Mouse (Mus musculus): ENCODE measurements around the gene Surf6. TPM values are rescaled to one million over a fixed set of nuclear protein-coding genes. Genes with fewer than 3 reads are reported as not detected.

Surf6 gene
- polyA plus RNA-seq (2014; fragmentation: Nextera tagmentation; extraction: Ambion mirVana), result 17.5 and 19.1 TPM in 2 replicates

GRCm38 (mm10) chr2:26902467-26903220 is at the start of gene Surf6:
Surf6 (minus strand) TSS chr2:26902879.
- peak within 1 kb of the TSS; percentile 78 for H3K4me3 ChIP-seq (ENCODE audit: low read depth, low read length)
- H3K4me1 ChIP-seq (ENCODE audit: control insufficient read depth, insufficient read depth, low read length), result peaks cover 9% of the 10 kb centered on the region
- peaks cover 39% of the 10 kb centered on the region for H3K36me3 ChIP-seq (ENCODE audit: control insufficient read depth, insufficient read depth, low read length)
- peak within 1 kb of the TSS; percentile 63 for H3K27ac ChIP-seq (ENCODE audit: low read depth, low read length)
- WGBS, result under 1% methylated on average over 41 of the region's 41 CpGs
- H3K9me3 ChIP-seq (ENCODE audit: control insufficient read depth, low read length), result no peaks in the 10 kb centered on the region
- H3K27me3 ChIP-seq (ENCODE audit: control insufficient read depth, insufficient read depth, low read length), result no peaks in the 10 kb centered on the region
- peak within 1 kb of the TSS; percentile 78 for H3K9ac ChIP-seq (replicated peaks; ENCODE audit: low read depth, low read length)
- ATAC-seq (ENCODE audit: low read depth), result peak; percentile 96
- peak within 1 kb of the TSS; percentile 51 for H3K4me2 ChIP-seq (ENCODE audit: low read depth, low read length)

- Histone ChIP-seq H3K27ac (ENCODE audit: low read depth, low read length) (no peak overlapping the region), H3K4me3 (ENCODE audit: low read depth, low read length) (no peak overlapping the region), H3K36me3 (ENCODE audit: control insufficient read depth, insufficient read depth, low read length) (peaks cover 47% of the 10 kb centered on the region), H3K4me1 (ENCODE audit: control insufficient read depth, insufficient read depth, low read length) (no peaks in the 10 kb centered on the region), H3K9ac (replicated peaks; ENCODE audit: low read depth, low read length) (no peak overlapping the region), H3K4me2 (ENCODE audit: low read depth, low read length) (no peak overlapping the region), H3K9me3 (ENCODE audit: control insufficient read depth, low read length) (no peaks in the 10 kb centered on the region), H3K27me3 (ENCODE audit: control insufficient read depth, insufficient read depth, low read length) (no peaks in the 10 kb centered on the region)
- ATAC-seq (ENCODE audit: low read depth), result no peak
- WGBS, result 95% methylated on average over 4 of the region's 4 CpGs
Observed at GRCm38 (mm10) chr2:26952193-26952592, 49.5 kb upstream of the Surf6 start.

- H3K36me3 ChIP-seq (ENCODE audit: control insufficient read depth, insufficient read depth, low read length), result peaks cover 43% of the 10 kb centered on the region
- no peaks in the 10 kb centered on the region for H3K27me3 ChIP-seq (ENCODE audit: control insufficient read depth, insufficient read depth, low read length)
- ATAC-seq (ENCODE audit: low read depth), result no peak
- H3K4me1 ChIP-seq (ENCODE audit: control insufficient read depth, insufficient read depth, low read length), result no peaks in the 10 kb centered on the region
- H3K9ac ChIP-seq (replicated peaks; ENCODE audit: low read depth, low read length), result no peak overlapping the region
- 92% methylated on average over 8 of the region's 8 CpGs for WGBS
- H3K4me3 ChIP-seq (ENCODE audit: low read depth, low read length), result no peak overlapping the region
- no peak overlapping the region for H3K27ac ChIP-seq (ENCODE audit: low read depth, low read length)
- H3K9me3 ChIP-seq (ENCODE audit: control insufficient read depth, low read length), result no peaks in the 10 kb centered on the region
- H3K4me2 ChIP-seq (ENCODE audit: low read depth, low read length), result no peak overlapping the region
Observed at GRCm38 (mm10) chr2:26951346-26951905, 48.7 kb upstream of the Surf6 start.

DNA sequence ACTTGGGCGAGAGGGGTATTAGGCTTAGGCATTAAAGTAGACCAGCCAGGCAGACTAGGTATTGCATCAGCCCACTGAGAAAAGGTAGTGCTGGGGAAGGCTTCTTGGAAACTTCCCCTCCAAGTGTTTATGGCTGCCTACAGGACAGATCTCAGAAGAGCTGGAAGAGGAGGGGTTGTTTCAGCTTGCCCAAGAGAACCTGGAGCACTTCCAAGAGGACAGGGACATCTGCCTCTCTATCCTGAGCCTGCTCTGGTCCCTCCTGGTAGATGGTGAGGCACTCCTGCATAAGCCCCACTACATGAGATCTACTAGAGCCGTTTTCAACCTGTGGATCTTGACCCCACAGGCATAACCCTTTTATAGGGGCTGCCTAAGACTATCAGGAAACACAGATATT is 47.7 kb upstream of the Surf6 start:
- WGBS, result 92% methylated on average over 2 of the region's 2 CpGs
- Histone ChIP-seq H3K4me1 (ENCODE audit: control insufficient read depth, insufficient read depth, low read length) (no peaks in the 10 kb centered on the region), H3K27ac (ENCODE audit: low read depth, low read length) (no peak overlapping the region), H3K9me3 (ENCODE audit: control insufficient read depth, low read length) (no peaks in the 10 kb centered on the region), H3K9ac (replicated peaks; ENCODE audit: low read depth, low read length) (no peak overlapping the region), H3K4me3 (ENCODE audit: low read depth, low read length) (no peak overlapping the region), H3K36me3 (ENCODE audit: control insufficient read depth, insufficient read depth, low read length) (peaks cover 33% of the 10 kb centered on the region), H3K4me2 (ENCODE audit: low read depth, low read length) (no peak overlapping the region), H3K27me3 (ENCODE audit: control insufficient read depth, insufficient read depth, low read length) (no peaks in the 10 kb centered on the region)
- ATAC-seq (ENCODE audit: low read depth), result no peak

GRCm38 (mm10) chr2:26943253-26943652 is 40.6 kb upstream of the Surf6 start:
- 88% methylated on average over 3 of the region's 3 CpGs for WGBS
- Histone ChIP-seq H3K9ac (replicated peaks; ENCODE audit: low read depth, low read length) (no peak overlapping the region), H3K4me2 (ENCODE audit: low read depth, low read length) (no peak overlapping the region), H3K4me1 (ENCODE audit: control insufficient read depth, insufficient read depth, low read length) (no peaks in the 10 kb centered on the region), H3K36me3 (ENCODE audit: control insufficient read depth, insufficient read depth, low read length) (0 out of 2 replicates have a peak, but pooled peaks cover 4% of the 10 kb centered on the region), H3K27me3 (ENCODE audit: control insufficient read depth, insufficient read depth, low read length) (no peaks in the 10 kb centered on the region), H3K4me3 (ENCODE audit: low read depth, low read length) (no peak overlapping the region), H3K27ac (ENCODE audit: low read depth, low read length) (no peak overlapping the region), H3K9me3 (ENCODE audit: control insufficient read depth, low read length) (no peaks in the 10 kb centered on the region)
- ATAC-seq (ENCODE audit: low read depth), result no peak

GRCm38 (mm10) chr2:26941539-26941938 is 38.9 kb upstream of the Surf6 start:
- Histone ChIP-seq H3K9ac (replicated peaks; ENCODE audit: low read depth, low read length) (no peak overlapping the region), H3K27ac (ENCODE audit: low read depth, low read length) (no peak overlapping the region), H3K9me3 (ENCODE audit: control insufficient read depth, low read length) (no peaks in the 10 kb centered on the region), H3K27me3 (ENCODE audit: control insufficient read depth, insufficient read depth, low read length) (no peaks in the 10 kb centered on the region), H3K4me3 (ENCODE audit: low read depth, low read length) (no peak overlapping the region), H3K36me3 (ENCODE audit: control insufficient read depth, insufficient read depth, low read length) (no peaks in the 10 kb centered on the region), H3K4me1 (ENCODE audit: control insufficient read depth, insufficient read depth, low read length) (no peaks in the 10 kb centered on the region), H3K4me2 (ENCODE audit: low read depth, low read length) (no peak overlapping the region)
- ATAC-seq (ENCODE audit: low read depth), result no peak
- WGBS, result 52% methylated on average over 5 of the region's 5 CpGs

- WGBS, result 72% methylated on average over 1 of the region's 1 CpGs
- Histone ChIP-seq H3K27me3 (ENCODE audit: control insufficient read depth, insufficient read depth, low read length) (no peaks in the 10 kb centered on the region), H3K36me3 (ENCODE audit: control insufficient read depth, insufficient read depth, low read length) (no peaks in the 10 kb centered on the region), H3K4me1 (ENCODE audit: control insufficient read depth, insufficient read depth, low read length) (peaks cover 11% of the 10 kb centered on the region), H3K9ac (replicated peaks; ENCODE audit: low read depth, low read length) (no peak overlapping the region), H3K27ac (ENCODE audit: low read depth, low read length) (no peak overlapping the region), H3K4me2 (ENCODE audit: low read depth, low read length) (no peak overlapping the region), H3K9me3 (ENCODE audit: control insufficient read depth, low read length) (no peaks in the 10 kb centered on the region), H3K4me3 (ENCODE audit: low read depth, low read length) (no peak overlapping the region)
- no peak for ATAC-seq (ENCODE audit: low read depth)
Observed at GRCm38 (mm10) chr2:26936425-26936824, 33.7 kb upstream of the Surf6 start.

- Histone ChIP-seq H3K4me1 (ENCODE audit: control insufficient read depth, insufficient read depth, low read length) (peaks cover 12% of the 10 kb centered on the region), H3K36me3 (ENCODE audit: control insufficient read depth, insufficient read depth, low read length) (no peaks in the 10 kb centered on the region), H3K9ac (replicated peaks; ENCODE audit: low read depth, low read length) (no peak overlapping the region), H3K4me3 (ENCODE audit: low read depth, low read length) (no peak overlapping the region), H3K4me2 (ENCODE audit: low read depth, low read length) (no peak overlapping the region), H3K9me3 (ENCODE audit: control insufficient read depth, low read length) (no peaks in the 10 kb centered on the region), H3K27ac (ENCODE audit: low read depth, low read length) (no peak overlapping the region), H3K27me3 (ENCODE audit: control insufficient read depth, insufficient read depth, low read length) (no peaks in the 10 kb centered on the region)
- WGBS, result 95% methylated on average over 2 of the region's 2 CpGs
- ATAC-seq (ENCODE audit: low read depth), result no peak
Observed at GRCm38 (mm10) chr2:26935286-26935685, 32.6 kb upstream of the Surf6 start.

DNA sequence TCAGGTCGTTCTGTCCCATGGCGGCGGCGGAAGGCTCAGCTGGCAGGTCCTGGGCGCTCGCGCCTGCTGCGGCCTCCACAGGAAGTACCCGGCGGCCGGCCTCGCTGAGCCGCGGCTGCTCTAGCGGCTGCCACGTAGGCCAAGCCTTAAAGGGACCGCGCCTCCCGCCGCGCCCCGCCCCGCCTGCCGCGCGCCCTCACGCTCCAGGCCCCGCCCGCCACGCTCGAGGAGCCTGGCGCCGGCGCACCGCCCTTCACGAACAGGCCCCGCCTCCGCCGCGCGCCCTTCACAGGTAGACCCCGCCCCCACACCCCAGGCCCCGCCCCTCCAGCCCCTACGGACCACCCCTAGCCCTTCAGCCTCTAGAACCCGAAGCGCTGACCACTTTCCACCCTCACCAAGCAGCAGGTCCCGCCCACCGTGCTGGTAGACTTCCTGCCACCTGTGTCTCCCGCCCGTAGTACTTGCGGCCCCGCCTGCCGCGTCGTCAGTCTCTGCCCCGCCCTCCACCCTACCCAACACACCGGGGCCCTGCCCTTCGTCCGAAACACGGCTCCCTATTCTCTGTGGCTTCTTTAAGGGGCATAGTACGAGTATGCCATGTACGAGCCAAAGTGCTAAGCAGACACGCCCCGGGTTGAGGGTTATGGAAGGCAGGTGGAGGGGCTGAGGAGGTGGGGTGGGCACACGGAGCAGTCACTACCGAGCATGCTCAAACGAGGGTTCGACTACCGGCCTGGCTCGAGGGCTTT is 30.8 kb upstream of the Surf6 start, which contains the start of the genes Surf4 and Stkld1:
TSS of gene Surf4 (minus strand) at position 625 of the 752 bp plus-strand sequence.
TSS of gene Stkld1 (plus strand) at position 744 of the 752 bp plus-strand sequence.
- ATAC-seq (ENCODE audit: low read depth), result peak; percentile 95
- WGBS, result under 1% methylated on average over 39 of the region's 70 CpGs
- peak within 1 kb of the TSS; percentile 97 for H3K4me3 ChIP-seq (ENCODE audit: low read depth, low read length)

More for the DNA sequence above, 30.8 kb upstream of the Surf6 start, which contains the start of the genes Surf4 and Stkld1:
- Histone ChIP-seq H3K4me1 (ENCODE audit: control insufficient read depth, insufficient read depth, low read length) (peaks cover 12% of the 10 kb centered on the region), H3K27me3 (ENCODE audit: control insufficient read depth, insufficient read depth, low read length) (no peaks in the 10 kb centered on the region), H3K4me2 (ENCODE audit: low read depth, low read length) (peak within 1 kb of the TSS; percentile 89), H3K36me3 (ENCODE audit: control insufficient read depth, insufficient read depth, low read length) (no peaks in the 10 kb centered on the region), H3K9ac (replicated peaks; ENCODE audit: low read depth, low read length) (peak within 1 kb of the TSS; percentile 97), H3K27ac (ENCODE audit: low read depth, low read length) (peak within 1 kb of the TSS; percentile 77), H3K9me3 (ENCODE audit: control insufficient read depth, low read length) (no peaks in the 10 kb centered on the region)
